Mouse (Mus musculus) ES-Bruce4 (cell line): Measurements from ENCODE around the gene B3gnt2. TPM values are rescaled to one million over a fixed set of nuclear protein-coding genes. Genes with fewer than 3 reads are reported as not detected.

Source experiments
- H3K27ac ChIP-seq: 2 replicates; pipeline ENCODE4 v1.5.1; 2012; ENCODE audit warnings: low read length, inconsistent platforms; ENCODE audit not compliant: insufficient read depth
- H3K27me3 ChIP-seq: 2 replicates; pipeline ENCODE4 v1.6.1; 2012; ENCODE audit warnings: mild to moderate bottlenecking, low read length, inconsistent platforms; ENCODE audit not compliant: control insufficient read depth, poor library complexity, insufficient read depth, severe bottlenecking
- H3K36me3 ChIP-seq: 2 replicates; pipeline ENCODE4 v1.6.1; 2012; ENCODE audit warnings: inconsistent platforms, mild to moderate bottlenecking, low read length, moderate library complexity; ENCODE audit not compliant: control insufficient read depth, poor library complexity, insufficient read depth, severe bottlenecking
- H3K4me1 ChIP-seq: one replicate; pipeline ENCODE4 v1.8.1; 2011; ENCODE audit warnings: low read length; ENCODE audit not compliant: control insufficient read depth, insufficient read depth
- H3K4me3 ChIP-seq: 2 replicates; pipeline ENCODE4 v1.5.1; 2011; ENCODE audit warnings: low read depth, mild to moderate bottlenecking, low read length
- H3K9ac ChIP-seq: 2 replicates; pipeline ENCODE4 v1.6.1; 2012; ENCODE audit warnings: low read depth, mild to moderate bottlenecking, inconsistent platforms; ENCODE audit not compliant: poor library complexity, severe bottlenecking
- H3K9me3 ChIP-seq: replicated peaks from 2 replicates; pipeline ENCODE4 v1.6.1; 2012; ENCODE audit warnings: mild to moderate bottlenecking, low read length, inconsistent platforms; ENCODE audit not compliant: control insufficient read depth, poor library complexity, insufficient read depth, severe bottlenecking
- CTCF ChIP-seq: IDR thresholded peaks from one replicate; pipeline ENCODE4 v1.8.1; 2011; ENCODE audit warnings: low read depth, low read length
- EP300 ChIP-seq: IDR thresholded peaks from 2 replicates; pipeline ENCODE4 v1.6.1; 2011; ENCODE audit warnings: low read depth, low read length; ENCODE audit not compliant: insufficient read depth
- POLR2A ChIP-seq: IDR thresholded peaks from one replicate; pipeline ENCODE4 v1.8.1; 2011; ENCODE audit warnings: low read length; ENCODE audit not compliant: insufficient read depth
- polyA plus RNA-seq: library from polyadenylated mRNA; stranded (reverse); fragments of >200 nt; gene quantifications from 2 replicates; pipeline ENCODE4 v1.2.4, GENCODE M21; 2011; ENCODE audit warnings: low read depth; ENCODE audit not compliant: missing spikeins, insufficient read depth, insufficient read length

The B3gnt2 gene
- polyA plus RNA-seq, 1 experiment: 3.5 TPM

DNA sequence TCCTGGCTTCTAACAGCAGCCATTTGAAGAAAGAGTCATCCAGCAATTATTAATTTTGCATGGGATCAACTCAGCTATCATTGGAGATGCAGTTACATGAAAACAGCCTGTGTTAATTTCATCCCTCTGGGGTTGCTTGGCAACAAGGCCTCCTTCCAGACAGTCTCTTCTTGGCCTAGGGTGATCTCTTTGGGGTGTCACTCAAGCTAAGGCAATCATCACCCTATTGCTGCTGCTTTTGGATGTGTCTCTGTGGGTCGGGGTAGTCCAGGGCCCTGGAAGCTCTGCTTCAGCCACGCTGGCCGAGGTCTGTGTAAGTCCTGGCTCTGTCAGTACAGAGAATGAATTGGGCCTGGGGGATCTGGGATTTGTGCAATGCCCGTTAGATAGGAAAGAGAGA lies 14.5 kb upstream of the B3gnt2 start:
- no peak for TF ChIP-seq POLR2A
- TF ChIP-seq EP300: no peak
- TF ChIP-seq CTCF: no peak
- no peak overlapping the region for H3K27ac ChIP-seq
- H3K27me3 ChIP-seq: no peaks in the 10 kb centered on the region

DNA sequence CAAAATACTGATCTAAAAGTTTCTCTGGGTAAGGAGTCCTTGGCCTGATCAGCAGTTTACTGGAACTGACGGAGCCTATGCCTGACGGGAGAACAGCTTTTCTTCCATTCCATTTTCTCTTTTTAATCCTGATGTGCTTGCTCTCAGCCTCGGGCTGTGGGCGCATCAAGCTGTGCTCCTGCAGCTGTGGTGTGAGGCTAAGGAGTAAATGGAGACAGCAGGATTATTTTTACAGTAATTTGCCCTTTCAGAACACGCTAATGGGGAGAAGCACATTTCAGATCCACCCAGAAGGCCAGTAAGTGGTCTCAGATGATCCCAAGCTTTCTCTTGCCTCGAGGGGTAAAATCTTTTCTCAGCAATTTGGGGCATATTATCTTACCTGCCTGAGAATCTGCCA lies 14.0 kb upstream of the B3gnt2 start:
- TF ChIP-seq EP300 (no peak), CTCF (no peak), POLR2A (no peak)
- Histone ChIP-seq H3K36me3 (no peaks in the 10 kb centered on the region), H3K27ac (no peak overlapping the region), H3K4me3 (no peak overlapping the region), H3K9ac (no peak overlapping the region), H3K9me3 (no peaks in the 10 kb centered on the region), H3K27me3 (no peaks in the 10 kb centered on the region), H3K4me1 (no peaks in the 10 kb centered on the region)

More for the DNA sequence above, 14.5 kb upstream of the B3gnt2 start:
- Histone ChIP-seq H3K36me3 (no peaks in the 10 kb centered on the region), H3K4me3 (no peak overlapping the region), H3K9ac (no peak overlapping the region), H3K9me3 (no peaks in the 10 kb centered on the region), H3K4me1 (no peaks in the 10 kb centered on the region)

DNA sequence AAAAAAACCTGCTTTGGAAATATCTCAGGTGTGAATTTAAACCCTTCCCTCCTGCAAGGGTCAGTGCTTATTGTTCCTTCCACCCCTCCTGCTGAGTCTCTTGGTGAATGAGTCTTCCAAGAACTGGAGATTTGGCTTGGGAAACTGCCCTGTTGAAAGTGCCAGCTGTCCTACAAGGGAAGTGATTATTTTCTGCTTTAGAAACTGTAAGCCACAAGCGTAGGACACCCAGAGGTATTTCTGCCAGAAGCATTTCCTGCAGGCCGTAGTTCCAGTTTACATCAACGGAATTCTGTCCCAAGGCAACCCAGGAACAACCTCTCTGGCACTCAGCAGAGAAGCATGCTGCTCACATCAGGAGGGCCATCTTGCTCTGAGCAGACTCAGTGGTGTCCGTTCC lies 12.6 kb upstream of the B3gnt2 start:
- Histone ChIP-seq H3K4me1 (no peaks in the 10 kb centered on the region), H3K27ac (no peak overlapping the region), H3K4me3 (no peak overlapping the region), H3K36me3 (no peaks in the 10 kb centered on the region), H3K9ac (no peak overlapping the region), H3K9me3 (no peaks in the 10 kb centered on the region), H3K27me3 (no peaks in the 10 kb centered on the region)
- TF ChIP-seq EP300 (no peak), POLR2A (no peak), CTCF (no peak)

DNA sequence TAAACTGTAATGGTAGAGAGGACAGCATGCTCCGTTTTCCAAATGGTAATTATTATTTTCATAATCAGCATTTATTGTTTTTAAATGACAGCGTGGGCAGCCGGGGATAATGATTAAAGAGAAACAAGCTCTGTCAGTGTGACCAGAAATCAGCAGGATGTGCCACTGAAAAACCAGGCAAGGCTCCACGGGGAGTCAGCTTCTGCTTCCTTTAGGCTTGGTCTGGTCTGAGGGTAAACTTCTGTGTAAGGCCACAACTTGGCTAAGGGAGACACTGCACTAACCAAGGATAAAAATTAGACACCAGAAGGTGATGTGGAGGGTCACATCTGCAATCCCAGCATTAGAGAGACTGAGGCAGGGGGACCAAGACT lies 11.5 kb upstream of the B3gnt2 start:
- H3K27ac ChIP-seq: no peak overlapping the region

DNA sequence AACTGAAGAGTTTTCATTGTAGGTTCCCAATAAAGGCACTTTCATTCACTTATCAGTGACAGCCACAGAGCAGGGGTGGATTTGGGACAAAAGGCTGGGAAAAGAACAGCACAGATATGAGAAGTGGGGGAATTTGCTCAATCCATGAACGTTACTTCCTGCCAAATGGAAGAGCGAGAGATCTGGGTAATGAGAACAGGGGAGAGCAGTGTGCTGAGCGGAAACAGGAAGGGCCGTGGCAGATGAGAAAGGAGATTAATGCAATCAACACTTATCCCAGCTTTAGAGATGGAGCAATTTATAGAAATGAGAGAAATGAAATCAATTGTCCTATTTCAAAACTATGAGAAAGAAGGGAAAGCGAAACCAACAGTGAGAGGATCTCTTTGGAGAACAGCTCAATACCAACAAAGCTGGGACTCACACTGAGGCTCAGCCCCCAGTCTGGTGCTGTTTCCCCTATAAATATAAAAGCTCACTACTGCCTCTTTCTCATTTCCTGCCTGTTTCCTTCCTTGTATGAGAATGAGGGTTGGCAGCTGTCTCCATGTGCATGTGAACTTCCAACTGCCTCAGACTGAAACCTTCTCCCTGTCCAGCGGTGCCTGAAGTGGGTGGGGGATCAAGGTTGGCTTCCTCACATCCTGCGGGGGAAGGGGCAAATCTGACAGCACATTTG lies 11.0 kb upstream of the B3gnt2 start:
- no peak overlapping the region for H3K4me3 ChIP-seq
- no peaks in the 10 kb centered on the region for H3K4me1 ChIP-seq
- TF ChIP-seq EP300: no peak
- no peak for TF ChIP-seq POLR2A
- no peak for TF ChIP-seq CTCF
- no peaks in the 10 kb centered on the region for H3K27me3 ChIP-seq
- no peaks in the 10 kb centered on the region for H3K36me3 ChIP-seq
- no peaks in the 10 kb centered on the region for H3K9me3 ChIP-seq
- no peak overlapping the region for H3K27ac ChIP-seq
- no peak overlapping the region for H3K9ac ChIP-seq

More for the DNA sequence above, 11.5 kb upstream of the B3gnt2 start:
- Histone ChIP-seq H3K9ac (no peak overlapping the region), H3K9me3 (no peaks in the 10 kb centered on the region), H3K27me3 (no peaks in the 10 kb centered on the region), H3K4me3 (no peak overlapping the region), H3K36me3 (no peaks in the 10 kb centered on the region), H3K4me1 (no peaks in the 10 kb centered on the region)
- TF ChIP-seq POLR2A (no peak), EP300 (no peak), CTCF (no peak)

DNA sequence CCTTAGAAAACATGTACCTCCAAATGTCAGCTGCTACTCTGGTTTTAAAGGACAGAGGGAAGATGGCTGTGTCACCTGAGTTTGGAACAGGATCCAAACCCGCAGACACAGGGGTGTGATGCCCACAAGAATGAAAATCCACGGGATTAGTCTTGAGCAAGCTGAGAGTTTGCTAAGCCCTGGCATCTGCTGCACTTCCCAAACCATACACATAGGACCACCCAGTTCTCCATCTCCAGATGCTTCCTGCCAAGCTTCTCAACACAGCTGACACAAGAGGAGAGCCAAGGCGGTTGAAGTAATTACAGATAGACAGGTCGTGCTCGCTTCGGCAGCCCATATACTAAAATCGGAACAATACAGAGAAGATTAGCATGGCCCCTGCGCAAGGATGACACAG lies 7.8 kb upstream of the B3gnt2 start:
- no peak for TF ChIP-seq CTCF
- no peak for TF ChIP-seq POLR2A
- TF ChIP-seq EP300: no peak
- Histone ChIP-seq H3K27me3 (no peaks in the 10 kb centered on the region), H3K4me3 (no peak overlapping the region), H3K36me3 (no peaks in the 10 kb centered on the region), H3K9ac (no peak overlapping the region), H3K27ac (no peak overlapping the region), H3K4me1 (peaks cover 4% of the 10 kb centered on the region), H3K9me3 (no peaks in the 10 kb centered on the region)
